Mouse (Mus musculus): ENCODE results near the gene Twf2.

- TF ChIP-seq EP300 (IDR thresholded peaks at IDR 0.05) (no peak), CTCF (IDR thresholded peaks at IDR 0.05) (no peak)
Measured at GRCm38 (mm10) chr9:106202819-106203636, at the start of gene Twf2.

All from lung, postnatal 0 days (tissue).